Mouse (Mus musculus) cerebellum, postnatal 4 days (tissue): Measurements from ENCODE around the gene Tpm1.

Experiments used
- DNase-seq, 2 experiments: peaks; one replicate each; pipeline ENCODE4 v3.0.0; 2022; ENCODE audit warnings: low spot score in 2 of 2, mixed read lengths in 1 of 2

The Tpm1 gene

DNA sequence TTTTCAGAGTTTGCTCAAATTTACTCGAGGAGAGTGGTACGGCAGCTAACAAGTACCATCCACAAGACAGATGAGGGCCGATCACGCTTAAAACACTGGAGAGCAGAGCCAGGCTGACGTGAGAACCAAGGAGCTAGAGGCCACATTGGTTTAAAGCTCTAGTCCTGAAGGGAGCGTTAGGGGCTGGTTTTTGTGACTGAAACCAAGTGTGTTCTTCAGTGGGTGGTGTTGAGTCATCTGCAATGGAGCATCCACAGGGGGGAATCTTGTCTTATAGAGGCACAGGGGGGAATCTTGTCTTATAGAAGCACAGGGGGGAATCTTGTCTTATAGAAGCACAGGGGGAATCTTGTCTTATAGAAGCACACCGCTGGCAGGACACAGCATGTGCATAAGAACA is 22.3 kb downstream of the Tpm1 start:
- DNase-seq, result no peak

DNA sequence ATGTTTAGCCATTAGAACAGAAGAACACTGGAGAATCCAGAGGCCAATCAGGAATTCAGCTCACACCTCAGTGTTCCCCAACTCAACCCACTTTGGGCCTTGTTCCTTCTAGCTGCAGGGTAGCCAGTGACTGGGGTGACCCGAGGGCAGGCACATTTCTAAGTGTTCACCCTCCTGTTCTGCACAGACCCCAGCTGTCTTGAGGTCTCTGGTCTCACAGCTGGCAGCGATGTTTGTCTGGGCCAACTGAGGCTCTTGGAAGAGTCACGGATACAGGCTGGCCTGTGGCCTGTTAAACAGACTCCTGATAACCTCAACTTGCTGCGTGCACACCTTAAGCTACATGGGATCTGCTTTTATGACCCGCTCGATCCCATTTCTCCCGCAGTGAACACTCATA is 23.1 kb downstream of the Tpm1 start:
- DNase-seq, result no peak

DNA sequence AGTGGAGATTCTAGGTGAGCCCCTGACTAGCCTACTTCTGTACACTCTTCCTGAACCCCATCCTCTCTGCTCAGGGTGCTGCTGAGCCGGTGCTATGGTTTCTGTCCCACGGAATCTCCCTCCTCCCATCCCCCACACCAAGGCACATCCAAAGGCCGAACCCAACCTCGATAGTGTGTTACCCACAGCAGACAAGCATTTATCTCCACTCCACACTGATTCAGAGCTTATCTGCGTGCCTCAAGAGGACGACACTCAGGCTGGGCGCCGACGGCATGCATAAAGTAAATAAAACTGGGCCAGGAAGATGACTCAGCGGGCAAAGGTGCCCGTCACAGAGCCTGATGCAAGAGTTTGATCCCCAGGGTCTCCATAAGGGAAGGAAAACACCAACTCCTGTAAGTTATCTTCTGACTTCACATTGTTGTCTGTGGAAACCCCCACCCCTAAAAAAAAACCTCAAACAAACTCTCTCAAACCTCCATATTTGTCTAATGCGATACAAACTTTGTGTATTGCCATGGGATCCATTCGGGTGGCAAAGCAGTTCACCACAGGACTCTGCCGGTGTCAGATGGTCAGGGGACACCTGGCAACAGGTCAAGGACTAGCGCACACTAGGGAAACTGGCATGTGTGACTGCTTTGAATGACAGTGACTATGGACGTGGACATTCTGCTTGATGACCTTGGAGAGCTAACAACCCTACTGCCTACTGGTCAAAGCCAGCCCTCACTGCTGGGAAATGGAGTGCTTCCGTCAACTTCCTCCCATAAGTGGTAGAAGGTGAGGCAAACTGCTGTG is 24.1 kb downstream of the Tpm1 start:
- DNase-seq, result no peak

DNA sequence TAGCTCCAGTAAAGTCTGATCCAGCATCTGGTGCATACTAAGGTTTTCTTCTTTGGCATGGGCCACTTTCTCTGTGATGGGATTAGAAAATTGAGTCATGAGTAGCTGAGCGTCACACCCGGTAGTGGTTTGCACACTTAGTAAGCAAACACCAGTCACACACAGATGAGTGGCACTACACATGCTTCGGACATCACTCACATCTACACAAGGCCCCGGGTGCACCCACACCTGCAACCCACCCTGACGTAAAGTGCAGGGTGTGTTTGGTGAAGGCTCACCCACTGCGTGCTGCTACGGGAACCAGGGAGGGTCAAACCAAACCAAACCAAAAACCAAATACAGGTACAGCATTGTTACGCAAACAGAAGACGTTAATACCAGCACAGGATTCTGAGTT is 25.8 kb downstream of the Tpm1 start:
- no peak for DNase-seq

DNA sequence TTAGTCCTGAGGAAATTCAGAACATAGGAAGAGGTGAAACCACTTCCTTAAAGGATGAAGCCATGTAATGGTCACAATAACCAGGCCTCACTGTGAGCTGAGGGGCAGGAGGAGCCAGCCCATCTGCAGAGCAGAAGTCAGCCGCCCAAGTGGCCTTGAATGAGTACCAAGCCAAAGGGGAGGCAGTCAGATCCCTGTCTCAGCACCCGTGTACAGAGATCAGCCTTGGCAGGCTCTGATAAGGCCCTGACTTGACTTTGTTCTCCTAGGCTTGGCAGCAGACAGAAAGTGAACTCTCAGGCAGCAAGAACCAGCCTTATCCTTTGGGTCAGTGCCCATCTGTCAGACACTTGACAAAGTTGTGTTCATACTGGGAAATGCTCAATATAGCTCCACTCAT is 29.1 kb downstream of the Tpm1 start:
- DNase-seq, result no peak

DNA sequence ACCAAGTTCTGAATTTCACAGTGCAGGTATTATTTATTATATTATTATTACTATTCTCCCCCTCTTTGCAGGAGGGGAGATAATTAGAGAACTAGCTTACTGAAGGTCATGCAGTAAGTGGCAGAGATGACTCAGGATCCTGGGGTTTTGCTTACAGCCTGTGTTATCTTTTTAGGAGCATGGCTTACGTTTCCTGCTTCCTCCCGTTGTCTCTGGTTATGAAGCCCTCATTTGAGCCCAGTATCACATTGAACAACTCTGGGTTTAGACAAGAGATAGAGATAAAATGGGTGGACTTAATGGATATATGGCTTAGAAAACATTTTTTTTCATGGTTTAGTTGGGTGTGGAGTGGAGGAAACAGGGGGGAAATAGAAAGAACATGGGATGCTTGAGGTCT is 35.7 kb downstream of the Tpm1 start:
- no peak for DNase-seq

DNA sequence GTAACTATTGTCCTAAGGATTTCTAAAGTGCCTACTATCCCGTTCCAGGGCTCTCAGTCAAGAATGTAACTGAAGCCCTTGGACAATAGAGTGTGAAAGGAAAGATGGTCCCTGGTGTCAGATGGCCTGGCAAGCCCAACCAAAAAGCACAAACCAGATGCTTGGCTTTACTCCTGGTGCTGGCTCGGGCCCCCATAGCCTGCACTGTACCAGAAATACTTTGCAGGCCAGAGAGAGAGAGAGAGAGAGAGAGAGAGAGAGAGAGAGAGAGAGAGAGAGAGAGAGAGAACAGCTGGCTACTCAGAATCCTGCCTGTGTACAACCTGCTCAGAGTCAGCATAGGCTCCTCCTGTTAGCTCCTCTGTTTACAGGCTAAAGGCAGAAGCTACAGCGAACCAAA is 36.7 kb downstream of the Tpm1 start:
- peak in 1 of 2 experiments; percentile 27 for DNase-seq

DNA sequence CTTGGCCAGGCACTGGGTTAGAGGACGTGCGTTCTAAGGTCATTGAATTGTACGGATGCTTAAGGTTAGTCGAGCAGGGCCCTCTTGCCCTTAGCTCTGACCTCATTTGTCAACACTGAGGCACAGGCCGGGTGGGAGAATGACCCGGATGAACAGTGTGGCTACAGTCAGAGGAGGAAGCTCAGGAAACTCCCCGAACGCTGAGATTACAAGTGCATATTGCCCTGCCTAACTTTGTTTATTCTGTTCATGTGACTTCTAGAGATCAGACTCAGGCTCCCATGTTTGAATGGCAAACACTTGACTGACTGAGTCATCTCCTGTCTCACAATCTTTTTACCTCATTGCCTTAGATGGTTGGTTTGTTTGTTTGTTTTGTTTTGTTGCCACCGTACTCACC is 37.7 kb downstream of the Tpm1 start:
- DNase-seq, result no peak

DNA sequence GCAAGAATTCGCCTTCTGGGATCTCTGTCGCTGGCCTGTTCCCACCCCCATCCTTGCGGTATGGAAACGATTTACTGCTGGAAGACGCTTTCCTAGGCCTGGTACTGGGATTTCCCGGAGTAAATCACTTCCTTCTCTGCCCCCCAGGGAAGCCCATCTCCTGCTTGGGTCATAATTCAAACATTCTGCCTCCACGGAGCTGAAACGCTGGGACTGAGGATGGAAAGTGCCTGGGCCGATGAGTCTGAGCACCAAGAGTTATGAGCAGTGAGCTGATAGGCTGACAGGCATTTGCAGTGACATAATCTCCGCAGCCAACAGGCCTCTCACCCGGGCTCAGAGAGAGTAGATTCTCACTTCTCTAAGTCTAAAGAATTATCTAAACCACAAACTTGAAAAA is 40.4 kb downstream of the Tpm1 start:
- DNase-seq, result no peak

DNA sequence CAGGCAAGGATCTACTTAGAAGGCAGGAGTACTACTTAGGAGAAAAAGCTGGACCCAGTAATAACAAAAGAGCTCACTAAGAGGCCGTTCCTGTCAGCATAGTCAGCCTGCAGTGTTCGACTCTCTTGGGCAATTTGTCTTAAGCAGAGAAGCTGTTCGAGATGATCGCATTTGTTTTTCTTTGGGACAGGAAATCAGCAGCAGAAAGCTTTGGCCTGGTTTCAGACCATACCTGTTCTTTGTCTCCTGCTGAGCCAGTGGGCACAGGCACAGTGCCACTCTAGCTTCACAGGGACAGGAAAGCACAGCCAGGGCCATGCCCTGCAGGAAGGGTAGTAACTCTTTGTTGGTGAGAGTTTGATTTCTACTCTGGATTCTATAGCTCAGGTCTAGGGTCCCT is 42.8 kb downstream of the Tpm1 start:
- no peak for DNase-seq

DNA sequence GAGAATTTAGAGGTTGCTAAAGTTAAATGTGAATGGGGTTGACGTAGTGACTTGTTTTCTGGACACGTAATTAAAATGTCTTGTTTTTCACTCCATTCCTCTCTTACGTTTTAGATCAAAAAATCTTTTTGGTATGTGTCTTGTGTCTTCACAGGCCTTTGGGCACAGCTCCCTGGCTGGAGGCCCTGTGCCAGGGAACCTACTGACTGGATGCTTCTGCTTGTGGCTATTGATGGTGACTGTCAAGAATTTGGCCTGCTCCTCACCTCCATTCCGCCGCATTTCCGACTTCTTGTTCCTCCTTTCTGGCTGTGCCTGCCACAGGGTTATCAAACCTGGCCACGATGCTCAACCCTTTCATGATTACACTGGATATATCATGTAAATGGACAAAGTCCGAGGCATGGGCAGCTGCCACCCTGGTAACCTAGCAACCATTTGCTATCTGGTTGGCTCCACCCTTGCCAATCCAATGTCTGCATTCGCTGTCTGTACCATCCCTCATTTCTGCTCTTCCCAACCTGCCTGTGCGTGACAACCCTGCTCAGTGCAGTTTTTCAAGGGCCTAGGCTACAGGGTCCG is 44.0 kb downstream of the Tpm1 start:
- DNase-seq, result peak in 1 of 2 experiments; percentile 44

DNA sequence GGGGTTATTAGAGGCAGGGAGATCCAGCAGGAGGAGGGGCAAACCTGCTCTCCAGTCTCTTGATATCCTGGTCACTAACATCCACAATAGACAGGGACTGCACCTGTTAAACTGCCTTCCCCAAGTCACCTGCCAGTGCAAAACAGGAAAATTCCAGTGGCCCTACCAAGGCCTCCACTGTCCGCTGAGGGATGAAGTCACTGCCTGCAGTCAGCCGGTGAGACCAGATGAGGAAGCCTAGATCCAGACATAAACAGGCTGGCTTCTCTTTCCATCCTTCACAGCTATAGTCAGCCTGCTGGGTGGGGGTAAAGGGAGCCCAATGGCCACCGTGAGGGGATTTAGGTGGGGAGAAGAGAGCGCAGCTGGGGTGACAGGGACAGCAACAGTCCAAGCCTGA is 45.5 kb downstream of the Tpm1 start:
- DNase-seq, result no peak

DNA sequence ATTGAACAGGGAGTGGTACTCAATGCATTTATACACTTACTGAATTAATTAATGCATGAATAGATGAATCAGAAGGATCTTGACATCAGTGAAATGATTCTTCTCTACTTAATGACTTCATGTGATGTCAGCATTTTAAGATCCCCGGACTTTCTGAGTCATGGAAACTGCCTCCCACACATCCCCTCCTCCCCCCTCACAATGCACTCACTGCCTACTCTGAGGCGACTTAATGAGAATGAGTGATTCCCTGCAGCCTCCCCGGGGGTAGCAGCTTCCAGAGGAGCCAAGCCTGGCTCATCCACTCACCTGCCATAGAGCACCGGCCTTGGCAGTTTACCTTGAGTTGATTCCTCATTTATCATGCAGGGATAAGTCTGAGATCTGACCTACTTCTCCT is 46.0 kb downstream of the Tpm1 start:
- DNase-seq, result no peak

DNA sequence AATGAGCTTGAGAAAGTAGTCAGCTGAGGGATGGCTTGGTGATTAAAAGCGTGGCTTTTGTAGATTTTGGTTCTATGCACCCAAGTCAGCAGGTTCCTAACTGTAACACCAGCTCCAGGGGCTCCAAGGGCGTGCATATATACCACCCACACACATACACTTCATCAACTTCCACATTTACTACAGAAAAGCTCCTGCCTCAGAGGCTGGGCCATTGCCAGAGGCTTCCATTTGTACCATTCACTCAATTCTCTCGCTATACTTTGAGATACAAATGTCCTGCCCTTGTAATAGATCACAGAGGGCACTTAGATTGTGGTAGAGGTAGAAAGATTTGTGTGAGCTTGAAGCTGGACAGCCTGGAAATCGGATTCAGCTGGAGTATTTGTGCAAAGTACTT is 47.7 kb downstream of the Tpm1 start:
- no peak for DNase-seq

DNA sequence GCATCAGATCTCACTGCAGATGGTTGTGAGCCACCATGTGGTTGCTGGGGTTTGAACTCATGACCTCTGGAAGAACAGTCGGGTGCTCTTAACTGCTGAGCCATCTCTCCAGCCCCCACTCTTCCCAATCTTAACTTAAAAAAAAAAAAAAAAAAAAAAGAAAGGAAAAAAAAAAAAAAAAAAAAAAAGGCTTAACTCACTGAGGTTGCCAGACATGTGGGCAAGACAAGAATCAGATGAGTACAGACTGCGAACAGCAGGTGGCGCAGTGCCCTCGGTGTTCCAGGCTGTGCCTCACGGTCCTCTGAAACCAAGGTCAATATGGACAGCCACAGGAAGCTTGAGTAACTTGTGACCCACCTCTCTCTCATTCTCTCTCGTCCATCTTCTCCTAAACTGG is 48.2 kb downstream of the Tpm1 start:
- peak; percentile 62 to 76 for DNase-seq

DNA sequence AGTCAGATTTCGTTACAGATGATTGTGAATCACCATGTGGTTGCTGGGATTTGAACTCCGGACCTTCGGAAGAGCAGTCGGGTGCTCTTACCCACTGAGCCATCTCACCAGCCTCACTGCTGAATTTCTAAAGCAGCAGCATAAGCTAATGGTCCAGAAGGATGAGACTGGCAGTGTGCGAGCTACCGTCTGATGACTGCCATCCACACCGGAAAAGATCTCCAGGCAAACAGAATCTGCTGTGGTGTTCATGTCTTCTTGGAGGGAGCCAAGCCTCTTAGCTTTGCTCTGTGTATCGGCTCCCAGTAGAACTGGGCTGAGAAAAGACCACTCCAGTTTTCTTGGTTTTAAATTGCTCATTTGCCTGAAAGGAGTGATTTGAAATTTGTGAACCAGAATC is 49.5 kb downstream of the Tpm1 start:
- no peak for DNase-seq

DNA sequence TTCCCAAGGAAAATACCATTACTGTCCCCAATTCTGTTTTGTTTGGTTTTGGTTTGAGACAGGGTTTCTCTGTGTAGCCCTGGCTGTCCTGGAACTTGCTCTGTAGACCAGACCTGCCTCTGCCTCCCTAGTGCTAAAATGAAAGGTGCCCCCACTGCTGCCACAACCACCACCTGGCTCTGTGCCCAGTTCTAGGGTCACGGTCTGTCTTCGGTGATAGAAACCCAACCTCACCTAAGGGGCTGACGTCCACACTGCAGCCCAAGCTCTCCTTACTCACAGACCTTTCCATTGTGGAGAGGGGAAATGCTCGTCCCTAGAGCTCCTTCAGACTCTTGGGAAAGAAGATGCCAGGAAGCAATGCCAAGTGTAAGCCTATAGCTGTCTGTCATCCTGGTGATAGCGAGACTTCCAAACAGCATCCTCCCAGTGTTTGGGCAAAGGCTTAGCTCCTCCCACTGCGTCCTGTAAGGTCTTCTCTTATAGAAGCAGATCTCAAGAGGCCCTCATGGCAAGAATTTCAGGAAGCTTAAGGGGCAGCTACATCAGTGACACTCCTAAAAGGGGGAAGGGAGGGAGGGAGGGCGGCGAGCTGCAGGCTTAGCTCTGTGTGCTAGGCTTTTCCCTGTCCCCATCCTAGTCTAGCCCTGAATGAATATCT is 57.3 kb downstream of the Tpm1 start:
- no peak for DNase-seq

DNA sequence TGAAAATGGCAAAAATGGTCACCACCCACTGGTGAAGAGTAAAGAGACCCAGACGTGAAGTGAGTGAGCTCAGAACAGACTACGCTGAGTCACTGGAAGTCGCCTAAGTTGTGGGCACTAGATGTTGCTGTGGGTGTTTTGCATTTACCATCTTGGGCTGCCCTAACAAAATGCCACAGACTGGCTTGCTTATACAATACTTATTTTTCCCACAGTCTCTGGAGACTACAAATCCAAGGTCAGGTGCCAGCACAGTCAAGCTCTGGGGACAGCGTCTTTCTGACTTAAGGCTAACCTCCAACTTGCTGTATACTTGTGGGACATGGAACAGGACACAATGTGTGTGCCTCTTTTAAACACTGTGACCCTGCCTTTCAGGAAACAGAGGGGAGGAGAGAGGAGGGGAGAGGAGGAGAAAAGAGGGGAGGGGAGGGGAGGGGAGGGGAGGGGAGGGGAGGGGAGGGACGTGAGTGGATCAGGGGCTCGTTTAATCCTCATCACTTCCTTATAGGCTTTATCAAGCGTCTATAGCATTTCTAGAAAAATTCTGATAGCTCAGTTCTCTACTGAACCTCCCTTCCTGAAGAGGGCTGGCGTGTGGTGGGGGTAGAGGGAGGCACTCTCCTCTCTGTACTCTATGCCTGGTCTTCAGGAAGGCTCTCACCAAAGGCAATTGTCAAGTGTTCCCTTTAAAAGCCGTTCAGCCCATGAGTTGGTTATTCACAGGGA is 58.0 kb downstream of the Tpm1 start:
- DNase-seq, result no peak

DNA sequence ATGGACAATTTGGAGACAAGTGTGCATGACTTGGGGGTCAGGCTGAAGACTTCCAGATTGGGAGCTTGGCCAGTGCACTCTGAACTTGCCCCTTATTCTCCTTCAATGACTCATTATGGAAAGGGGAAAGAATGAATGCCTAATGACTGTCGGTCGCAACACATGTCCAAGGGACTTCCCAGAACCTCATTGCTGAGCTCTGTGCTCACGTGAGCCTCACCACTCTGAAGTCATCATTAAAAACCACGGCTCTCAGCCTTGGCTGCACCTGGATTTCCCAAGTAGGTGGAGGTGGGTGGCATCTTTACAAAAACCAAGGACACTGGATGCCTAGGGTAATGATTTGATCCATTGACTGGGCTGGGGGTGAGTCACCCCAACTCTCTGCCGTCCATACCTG is 59.2 kb downstream of the Tpm1 start:
- DNase-seq, result no peak

DNA sequence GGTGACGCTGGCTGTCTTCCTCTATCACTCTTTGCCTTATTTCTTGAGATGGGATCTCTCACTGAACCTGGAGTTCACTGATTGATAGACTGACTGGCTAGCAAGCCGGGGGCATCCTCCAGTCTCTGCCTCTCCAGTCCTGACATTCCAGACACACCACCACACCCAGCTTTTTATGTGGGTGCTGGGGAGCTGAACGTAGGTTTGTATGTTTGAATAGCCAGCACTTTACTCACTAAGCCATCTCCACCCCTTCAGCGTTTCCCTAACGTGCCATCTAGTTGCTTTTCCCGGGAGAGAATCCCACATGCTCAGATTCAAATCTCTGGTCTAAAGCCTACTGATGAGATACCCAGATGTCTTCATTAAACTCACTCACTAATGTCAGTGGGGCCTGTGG is 59.6 kb downstream of the Tpm1 start:
- DNase-seq, result no peak

DNA sequence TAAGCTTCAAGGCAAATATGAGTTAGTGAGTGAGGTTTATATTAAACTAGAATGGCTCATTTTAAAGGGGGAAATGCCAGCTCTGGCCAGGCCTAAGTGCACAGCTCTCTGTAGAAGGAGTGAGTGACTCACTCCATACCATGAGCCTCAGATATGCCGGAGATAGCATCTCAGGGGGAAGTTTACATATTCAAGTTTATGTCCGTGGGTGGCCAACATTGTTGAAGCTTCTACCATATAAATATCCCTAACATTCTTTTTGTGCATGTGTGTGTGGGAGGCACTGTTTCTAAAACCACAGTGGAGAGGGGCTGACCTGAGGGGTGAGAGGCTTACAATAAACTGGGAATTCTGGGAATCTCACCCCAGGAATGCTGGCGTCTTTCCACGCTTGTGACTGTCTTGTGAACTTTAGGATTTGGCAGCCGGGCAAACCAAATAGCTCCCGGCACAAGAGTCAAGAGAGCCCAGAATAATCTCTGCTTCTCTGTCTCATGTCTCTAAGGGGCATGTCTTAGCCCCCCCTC is 60.3 kb downstream of the Tpm1 start:
- no peak for DNase-seq

DNA sequence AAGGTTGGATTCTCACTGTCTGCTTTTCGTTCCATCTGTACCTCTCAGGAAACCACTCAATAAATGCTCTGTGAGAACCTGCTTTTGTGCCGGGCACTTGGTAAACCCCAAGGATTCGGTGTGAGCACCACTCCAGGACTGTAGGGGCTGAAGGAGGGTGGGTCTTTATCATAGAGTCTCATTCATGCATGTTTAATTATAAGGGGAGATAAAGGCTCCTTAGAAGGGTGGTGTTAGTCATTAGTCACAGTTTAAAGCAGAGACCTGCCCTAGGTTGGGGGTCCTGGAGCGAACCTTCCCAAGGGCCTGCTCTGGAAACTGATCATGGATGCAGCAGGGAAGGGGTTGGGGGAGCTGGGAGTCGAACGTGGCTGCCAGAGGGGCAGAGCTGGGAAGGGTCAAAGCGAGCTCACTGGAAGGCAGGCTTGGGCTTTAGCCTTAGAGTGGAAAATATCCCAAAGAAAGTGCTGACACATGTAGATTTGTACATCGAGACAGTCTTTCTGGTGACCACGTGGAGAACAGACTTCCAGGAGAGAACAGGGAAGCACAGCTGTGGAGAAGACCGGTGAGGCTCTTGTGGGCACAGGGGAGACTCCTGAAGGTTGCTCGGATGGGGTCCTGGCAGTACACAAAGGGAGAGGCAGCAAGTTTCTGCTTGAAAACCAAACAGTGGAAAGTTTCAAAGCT is 60.9 kb downstream of the Tpm1 start:
- no peak for DNase-seq
